In the genomic region with DNA sequence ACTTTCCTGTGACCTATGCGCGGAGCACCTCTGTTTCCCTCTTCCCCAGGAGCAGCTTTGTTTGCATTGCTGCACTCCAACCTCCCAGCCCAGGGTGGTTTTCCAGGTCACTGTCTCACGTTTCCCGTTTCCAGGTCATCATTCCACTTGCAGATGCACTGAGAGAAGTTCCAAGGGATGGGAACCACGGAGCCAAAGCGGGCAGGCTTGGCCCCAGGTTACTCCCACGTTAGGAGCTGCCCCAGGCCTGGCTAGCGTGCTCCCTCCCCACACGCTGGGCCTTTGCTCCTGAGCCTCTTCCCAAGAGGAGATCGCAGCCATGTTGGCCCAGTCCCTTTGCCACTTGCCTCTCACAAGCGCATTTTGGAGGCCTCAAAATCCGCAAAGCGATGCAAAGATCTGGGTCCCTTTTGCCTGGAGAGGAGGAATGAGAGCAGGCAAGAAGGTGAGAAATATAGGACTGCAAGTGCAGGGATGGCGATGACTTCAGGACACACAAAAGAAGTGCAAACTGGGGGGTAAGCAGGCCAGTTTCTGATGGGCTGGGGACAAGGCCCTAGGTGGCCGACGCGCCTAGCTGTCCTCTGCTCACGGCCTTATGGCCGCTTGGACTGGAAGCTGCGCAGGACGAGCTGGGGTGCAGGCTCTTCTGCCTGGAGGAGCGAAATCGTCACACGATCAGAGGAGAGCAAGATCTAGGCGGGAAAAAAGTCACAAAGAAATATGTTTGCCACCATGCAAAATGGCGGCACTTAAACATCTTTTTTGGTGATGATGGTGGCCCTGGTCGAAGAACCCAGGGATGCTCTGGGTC, we compare ENCODE assay signal across 8 mouse cellular contexts. TPM values are rescaled to one million over a fixed set of nuclear protein-coding genes. Genes with fewer than 3 reads are reported as not detected.
DNase-seq lines count a peak whose midpoint lies in the region; ATAC-seq and TF ChIP-seq lines count a peak whose summit lies in the region.

No protein-coding gene starts in this region.

- peak overlapping the region; percentile 85 for H3K4me2 ChIP-seq in forebrain, embryonic 12.5 days
- H3K4me2 ChIP-seq in limb, embryonic 12.5 days, result peak overlapping the region; percentile 62
- H3K4me2 ChIP-seq in neural tube, embryonic 15.5 days, result peak overlapping the region; percentile 62

- H3K9me3 ChIP-seq in forebrain, embryonic 12.5 days, result no peaks in the 10 kb centered on the region
- no peaks in the 10 kb centered on the region for H3K9me3 ChIP-seq in limb, embryonic 12.5 days
- H3K9me3 ChIP-seq in neural tube, embryonic 15.5 days (replicated peaks), result no peaks in the 10 kb centered on the region

- peak; percentile 45 for ATAC-seq in forebrain, embryonic 12.5 days (ENCODE audit: low FRiP score)
- no peak for ATAC-seq in limb, embryonic 12.5 days (ENCODE audit: insufficient number of reproducible peaks, insufficient read depth, low FRiP score, low TSS enrichment, low read depth)
- peak; percentile 39; the same call in 1 of the 2 replicates for ATAC-seq in neural tube, embryonic 15.5 days (ENCODE audit: low FRiP score)
- ATAC-seq in inflammation-experienced regulatory T-cells, adult 6 months, result no peak

- no peak for TF ChIP-seq CTCF in layer of hippocampus, adult 2 months (conservative IDR thresholded peaks at IDR 0.05)

- no peaks in the 10 kb centered on the region for H3K27me3 ChIP-seq in forebrain, embryonic 12.5 days
- H3K27me3 ChIP-seq in limb, embryonic 12.5 days, result no peaks in the 10 kb centered on the region
- no peaks in the 10 kb centered on the region for H3K27me3 ChIP-seq in neural tube, embryonic 15.5 days (replicated peaks)

- H3K27ac ChIP-seq in layer of hippocampus, adult 2 months, result peak overlapping the region; percentile 74
- H3K27ac ChIP-seq in forebrain, embryonic 12.5 days, result peak overlapping the region; percentile 98
- peak overlapping the region; percentile 85 for H3K27ac ChIP-seq in limb, embryonic 12.5 days
- H3K27ac ChIP-seq in neural tube, embryonic 15.5 days (replicated peaks), result peak overlapping the region; percentile 73

- peak overlapping the region; percentile 90 for H3K9ac ChIP-seq in forebrain, embryonic 12.5 days
- peak overlapping the region; percentile 66 for H3K9ac ChIP-seq in limb, embryonic 12.5 days (replicated peaks)
- H3K9ac ChIP-seq in neural tube, embryonic 15.5 days (replicated peaks), result peak overlapping the region; percentile 38

- DNase-seq in layer of hippocampus, adult 2 months (ENCODE audit: low spot score in 2 of 2), result no peak
- DNase-seq in layer of hippocampus, postnatal 14 days (ENCODE audit: low spot score in 2 of 2), result no peak
- no peak for DNase-seq in spleen, postnatal 4 days (ENCODE audit: low spot score in 2 of 2)
- no peak for DNase-seq in thymus, postnatal 14 days

- 2% methylated on average over 27 of the region's 27 CpGs for WGBS in forebrain, embryonic 12.5 days
- WGBS in limb, embryonic 12.5 days, result 15% methylated on average over 27 of the region's 27 CpGs
- 15% methylated on average over 27 of the region's 27 CpGs for WGBS in neural tube, embryonic 15.5 days

- peaks cover 71% of the 10 kb centered on the region for H3K4me1 ChIP-seq in forebrain, embryonic 12.5 days
- H3K4me1 ChIP-seq in limb, embryonic 12.5 days (replicated peaks), result peaks cover 49% of the 10 kb centered on the region
- H3K4me1 ChIP-seq in neural tube, embryonic 15.5 days, result peaks cover 52% of the 10 kb centered on the region

- no peak overlapping the region for H3K4me3 ChIP-seq in layer of hippocampus, adult 2 months
- H3K4me3 ChIP-seq in forebrain, embryonic 12.5 days (replicated peaks), result peak overlapping the region; percentile 100
- H3K4me3 ChIP-seq in limb, embryonic 12.5 days (replicated peaks), result peak overlapping the region; percentile 23
- 0 out of 2 replicates have a peak overlapping the region, but pooled peaks have one; percentile 8 for H3K4me3 ChIP-seq in neural tube, embryonic 15.5 days (replicated peaks)

- no peaks in the 10 kb centered on the region; the same call in 1 of the 2 replicates for H3K36me3 ChIP-seq in forebrain, embryonic 12.5 days (replicated peaks)
- no peaks in the 10 kb centered on the region for H3K36me3 ChIP-seq in limb, embryonic 12.5 days
- no peaks in the 10 kb centered on the region for H3K36me3 ChIP-seq in neural tube, embryonic 15.5 days

RNA-seq across cellular contexts. Expression of a gene that starts 3.0 kb away (rescaled TPM):
- 1 to 10 TPM; 4.2 to 4.3 TPM for total RNA-seq in layer of hippocampus, adult 2 months (2021)
- 1 to 10 TPM; 2.9 to 4.8 TPM for total RNA-seq in layer of hippocampus, postnatal 14 days (2021)
- polyA plus RNA-seq in forebrain, embryonic 12.5 days (2016; fragmentation: Nextera tagmentation; extraction: Ambion mirVana), result 20.9 and 22.0 TPM in 2 replicates
- 19.9 and 20.3 TPM in 2 replicates for polyA plus RNA-seq in limb, embryonic 12.5 days (2016; fragmentation: Nextera tagmentation; extraction: Ambion mirVana)
- 8.6 and 13.1 TPM in 2 replicates for polyA plus RNA-seq in neural tube, embryonic 15.5 days (2015; fragmentation: Nextera tagmentation; extraction: Ambion mirVana)
- polyA plus RNA-seq in inflammation-experienced regulatory T-cells, adult 6 months (2017; shearing (Covaris generic)), result 1 to 10 TPM in 2 of 3 experiments, under 1 TPM in 1; 0.17 to 4.6 (median 2.0) TPM

RNA-seq across cellular contexts. Expression of a gene that starts 8.3 kb away (rescaled TPM):
- 10 to 100 TPM; 16.8 to 16.9 TPM for total RNA-seq in layer of hippocampus, adult 2 months (2021)
- 10 to 100 TPM; 15.4 to 16.8 TPM for total RNA-seq in layer of hippocampus, postnatal 14 days (2021)
- polyA plus RNA-seq in forebrain, embryonic 12.5 days (2016; fragmentation: Nextera tagmentation; extraction: Ambion mirVana), result 26.3 and 26.4 TPM in 2 replicates
- 13.9 and 14.0 TPM in 2 replicates for polyA plus RNA-seq in limb, embryonic 12.5 days (2016; fragmentation: Nextera tagmentation; extraction: Ambion mirVana)
- polyA plus RNA-seq in neural tube, embryonic 15.5 days (2015; fragmentation: Nextera tagmentation; extraction: Ambion mirVana), result 3.8 and 5.2 TPM in 2 replicates
- polyA plus RNA-seq in inflammation-experienced regulatory T-cells, adult 6 months (2017; shearing (Covaris generic)), result 1 to 10 TPM in 1 of 3 experiments, under 1 TPM in 2; 0.37 to 1.0 (median 0.83) TPM

RNA-seq across cellular contexts. Expression of a gene that starts 14.5 kb away (rescaled TPM):
- 10 to 100 TPM; 63.6 to 67.6 TPM for total RNA-seq in layer of hippocampus, adult 2 months (2021)
- 10 to 100 TPM; 51.0 to 63.0 TPM for total RNA-seq in layer of hippocampus, postnatal 14 days (2021)
- 61.7 and 76.8 TPM in 2 replicates for polyA plus RNA-seq in forebrain, embryonic 12.5 days (2016; fragmentation: Nextera tagmentation; extraction: Ambion mirVana)
- 67.7 and 77.6 TPM in 2 replicates for polyA plus RNA-seq in limb, embryonic 12.5 days (2016; fragmentation: Nextera tagmentation; extraction: Ambion mirVana)
- polyA plus RNA-seq in neural tube, embryonic 15.5 days (2015; fragmentation: Nextera tagmentation; extraction: Ambion mirVana), result 46.2 and 57.7 TPM in 2 replicates
- polyA plus RNA-seq in inflammation-experienced regulatory T-cells, adult 6 months (2017; shearing (Covaris generic)), result 10 to 100 TPM; 26.7 to 44.6 (median 37.8) TPM

RNA-seq across cellular contexts. Expression of a gene that starts 43.8 kb away (rescaled TPM):
- total RNA-seq in layer of hippocampus, adult 2 months (2021), result not detected
- total RNA-seq in layer of hippocampus, postnatal 14 days (2021), result not detected
- not detected in 2 replicates for polyA plus RNA-seq in forebrain, embryonic 12.5 days (2016; fragmentation: Nextera tagmentation; extraction: Ambion mirVana)
- not detected in 2 replicates for polyA plus RNA-seq in limb, embryonic 12.5 days (2016; fragmentation: Nextera tagmentation; extraction: Ambion mirVana)
- not detected in 2 replicates for polyA plus RNA-seq in neural tube, embryonic 15.5 days (2015; fragmentation: Nextera tagmentation; extraction: Ambion mirVana)
- not detected for polyA plus RNA-seq in inflammation-experienced regulatory T-cells, adult 6 months (2017; shearing (Covaris generic))

Comparison
In these comparisons a context has a peak if more than half of its experiments do, and no peak if none do; other contexts are left out.
1. ATAC-seq: peak in forebrain, embryonic 12.5 days (single experiment) and neural tube, embryonic 15.5 days (single experiment); none in limb, embryonic 12.5 days (single experiment) and inflammation-experienced regulatory T-cells, adult 6 months (single experiment).
2. H3K9ac ChIP-seq: peak in every context shown above with its lines; median percentile 90 in forebrain, embryonic 12.5 days; 66 in limb, embryonic 12.5 days; 38 in neural tube, embryonic 15.5 days.
3. Peak in every context shown above with its lines, with median percentiles within 50 percentile points of each other: H3K27ac ChIP-seq and H3K4me2 ChIP-seq.